Mouse (Mus musculus): Measurements from ENCODE around the gene Cnnm2.

DNA sequence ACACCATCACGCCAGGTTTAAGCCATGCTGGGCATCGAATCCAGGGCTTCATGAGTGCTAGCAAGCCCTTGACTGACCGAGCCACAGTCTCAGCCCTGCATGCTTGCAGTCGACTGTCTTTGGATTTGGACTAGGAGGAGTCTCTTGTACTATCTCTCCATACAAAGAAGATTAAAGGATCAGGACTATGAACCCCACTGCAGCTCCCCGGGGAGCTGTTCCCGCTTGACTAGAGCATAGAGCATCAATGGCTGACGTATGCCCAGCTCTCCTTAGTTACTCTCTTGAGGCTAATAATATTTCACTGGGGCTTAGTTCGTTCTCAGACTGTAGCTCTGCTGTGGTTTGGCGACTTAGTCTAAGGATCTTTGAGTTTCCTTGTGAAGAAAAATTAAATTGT is 40.9 kb downstream of the Cnnm2 start:
- TF ChIP-seq CTCF (IDR thresholded peaks at IDR 0.05; ENCODE audit: extremely low read depth, insufficient read depth, low read length) (no peak), POLR2A (IDR thresholded peaks at IDR 0.05; ENCODE audit: extremely low read depth, insufficient read depth, low read length) (no peak)

All from cortical plate, adult 2 months (tissue).